ENCODE assay signal across 24 mouse cellular contexts in genomic region chr10:85544991-85545390, GRCm38 (mm10).
"Had no signal": no experiment of that assay in that cellular context is flagged by ENCODE, and none has a peak within 500 bp of the region (broad histone marks: within the 10 kb centered on the region; RNA-seq: fewer than 3 reads in every experiment).

No protein-coding gene starts in this region.

- DNase-seq: gastrocnemius, adult 2 months; gastrocnemius, postnatal 10 days; gastrocnemius, postnatal 25 days; heart, adult 18-20 months; heart, postnatal 14 days; heart, postnatal 36 days; kidney, adult 11 months; kidney, adult 2 months; kidney, adult 9 months; kidney, postnatal 14 days; kidney, postnatal 36 days; layer of hippocampus, adult 9-11 months; layer of hippocampus, postnatal 36 days; left cerebral cortex, postnatal 4 days had no signal

- H3K4me1 ChIP-seq: heart, embryonic 15.5 days; limb, embryonic 15.5 days; liver, embryonic 12.5 days had no signal

- H3K36me3 ChIP-seq: heart, embryonic 13.5 days; heart, embryonic 15.5 days; hindbrain, embryonic 13.5 days; hindbrain, embryonic 15.5 days; kidney, embryonic 15.5 days; limb, embryonic 15.5 days; liver, embryonic 12.5 days had no signal

- H3K4me3 ChIP-seq: gastrocnemius, adult 2 months; heart, embryonic 13.5 days; heart, embryonic 15.5 days; hindbrain, embryonic 13.5 days; hindbrain, embryonic 15.5 days; kidney, embryonic 15.5 days; limb, embryonic 13.5 days; limb, embryonic 15.5 days; liver, embryonic 12.5 days had no signal

- H3K27me3 ChIP-seq: heart, embryonic 13.5 days; hindbrain, embryonic 13.5 days; hindbrain, embryonic 15.5 days; kidney, embryonic 15.5 days; limb, embryonic 13.5 days; limb, embryonic 15.5 days; liver, embryonic 12.5 days had no signal

- H3K9me3 ChIP-seq: heart, embryonic 13.5 days; heart, embryonic 15.5 days; hindbrain, embryonic 13.5 days; hindbrain, embryonic 15.5 days; kidney, embryonic 15.5 days; limb, embryonic 13.5 days; limb, embryonic 15.5 days; liver, embryonic 12.5 days had no signal

- ATAC-seq: hindbrain, postnatal 0 days; intestine, embryonic 16.5 days; liver, embryonic 12.5 days had no signal
